Mouse (Mus musculus): ENCODE results near the gene Mxi1. TPM values are rescaled to one million over a fixed set of nuclear protein-coding genes. Genes with fewer than 3 reads are reported as not detected.
A peak's percentile ranks its signal among the peaks of the same experiment; 100 is the strongest.

Mxi1 gene
- total and polyA plus RNA-seq, 3 experiments: 29.0 to 60.9 TPM; not detected in 1

- H3K9me3 ChIP-seq (replicated peaks; ENCODE audit: insufficient read depth, low read length): no peaks in the 10 kb centered on the region
- peak; percentile 97 for DNase-seq (ENCODE audit: low read depth, low spot score)
- no peaks in the 10 kb centered on the region for H3K27me3 ChIP-seq (ENCODE audit: control insufficient read depth in 1 of 2, insufficient read depth in 2 of 2, low read length in 2 of 2)
- H3K27ac ChIP-seq (ENCODE audit: control insufficient read depth, low read depth, low read length): no peak overlapping the region
- TF ChIP-seq ZC3H11A (IDR thresholded peaks at IDR 0.05; ENCODE audit: low read depth, low read length) (peak; percentile 85), HCFC1 (IDR thresholded peaks at IDR 0.05; ENCODE audit: low read depth, low read length) (peak; percentile 27; the same call in 1 of the 2 replicates), BHLHE40 (IDR thresholded peaks at IDR 0.05; ENCODE audit: borderline replicate concordance, low read depth, low read length) (no peak), CTCF (IDR thresholded peaks at IDR 0.05 in 2 of 3, conservative IDR thresholded peaks at IDR 0.05 in 1 of 3; ENCODE audit: control insufficient read depth in 1 of 3, insufficient read depth in 1 of 3, low read depth in 2 of 3, low read length in 3 of 3, poor library complexity in 1 of 3, severe bottlenecking in 1 of 3) (peak; percentile 90 to 95 (median 91)), MEF2A (IDR thresholded peaks at IDR 0.05; ENCODE audit: extremely low read depth, insufficient replicate concordance, low read depth, low read length, poor library complexity, severe bottlenecking) (no peak), SMC3 (IDR thresholded peaks at IDR 0.05; ENCODE audit: low read depth, low read length) (peak; percentile 97), SIN3A (IDR thresholded peaks at IDR 0.05; ENCODE audit: low read length) (peak; percentile 56; the same call in 1 of the 2 replicates), RAD21 (IDR thresholded peaks at IDR 0.05; ENCODE audit: low read depth, low read length) (peak; percentile 88)
- peaks cover 5 to 33% of the 10 kb centered on the region in 2 experiments for H3K4me1 ChIP-seq (ENCODE audit: control insufficient read depth in 1 of 2, insufficient read depth in 2 of 2, low read length in 2 of 2)
- no peak overlapping the region for H3K4me3 ChIP-seq (ENCODE audit: control insufficient read depth in 1 of 2, insufficient read depth in 1 of 2, low read depth in 2 of 2, low read length in 2 of 2)
- no peaks in the 10 kb centered on the region for H3K79me2 ChIP-seq (ENCODE audit: control insufficient read depth, insufficient read depth, low read length, poor library complexity)
- H3K36me3 ChIP-seq (ENCODE audit: control insufficient read depth in 1 of 2, insufficient read depth in 2 of 2, low read length in 2 of 2): peaks cover 0 to 12% of the 10 kb centered on the region in 2 experiments; a peak in 2 of 4 replicates
- H3K9ac ChIP-seq (ENCODE audit: control insufficient read depth, low read depth, low read length, poor library complexity, severe bottlenecking): no peak overlapping the region
Measured at GRCm38 (mm10) chr19:53419834-53420233, 109.5 kb downstream of the Mxi1 start.

GRCm38 (mm10) chr19:53420924-53421582, 110.7 kb downstream of the Mxi1 start:
- Histone ChIP-seq H3K36me3 (ENCODE audit: control insufficient read depth in 1 of 2, insufficient read depth in 2 of 2, low read length in 2 of 2) (peaks cover 0 to 3% of the 10 kb centered on the region in 2 experiments; a peak in 2 of 4 replicates), H3K79me2 (ENCODE audit: control insufficient read depth, insufficient read depth, low read length, poor library complexity) (no peaks in the 10 kb centered on the region), H3K27me3 (ENCODE audit: control insufficient read depth in 1 of 2, insufficient read depth in 2 of 2, low read length in 2 of 2) (no peaks in the 10 kb centered on the region), H3K9me3 (replicated peaks; ENCODE audit: insufficient read depth, low read length) (no peaks in the 10 kb centered on the region), H3K27ac (ENCODE audit: control insufficient read depth, low read depth, low read length) (peak overlapping the region; percentile 86), H3K4me3 (ENCODE audit: control insufficient read depth in 1 of 2, insufficient read depth in 1 of 2, low read depth in 2 of 2, low read length in 2 of 2) (peak overlapping the region; percentile 58 to 62), H3K4me1 (ENCODE audit: control insufficient read depth in 1 of 2, insufficient read depth in 2 of 2, low read length in 2 of 2) (peaks cover 3 to 22% of the 10 kb centered on the region in 2 experiments), H3K9ac (ENCODE audit: control insufficient read depth, low read depth, low read length, poor library complexity, severe bottlenecking) (peak overlapping the region; percentile 65)
- peak; percentile 98 for DNase-seq (ENCODE audit: low read depth, low spot score)
- no peak for TF ChIP-seq GATA1 (IDR thresholded peaks at IDR 0.05; ENCODE audit: low read depth, low read length)
- TF ChIP-seq USF2 (IDR thresholded peaks at IDR 0.05; ENCODE audit: borderline replicate concordance in 1 of 2, insufficient read depth in 1 of 2, low read depth in 1 of 2, low read length in 2 of 2): no peak
- no peak for TF ChIP-seq MYB (IDR thresholded peaks at IDR 0.05; ENCODE audit: low read depth, low read length)
- no peak for TF ChIP-seq UBTF (IDR thresholded peaks at IDR 0.05; ENCODE audit: borderline replicate concordance, insufficient read depth, low read depth, low read length)
- TF ChIP-seq POLR2A (IDR thresholded peaks at IDR 0.05; ENCODE audit: control insufficient read depth in 1 of 2, insufficient read depth in 1 of 2, low read depth in 1 of 2, low read length in 2 of 2, poor library complexity in 1 of 2): peak; percentile 52 to 73; a peak in 2 of 4 replicates
- TF ChIP-seq TBP (IDR thresholded peaks at IDR 0.05; ENCODE audit: low read depth, low read length): peak; percentile 82
- no peak for TF ChIP-seq ZNF384 (IDR thresholded peaks at IDR 0.05; ENCODE audit: low read depth, low read length)
- TF ChIP-seq ZKSCAN1 (IDR thresholded peaks at IDR 0.05; ENCODE audit: low read depth, low read length): no peak
- no peak for TF ChIP-seq CHD1 (IDR thresholded peaks at IDR 0.05; ENCODE audit: low read depth, low read length)
- no peak; the same call in 1 of the 2 replicates for TF ChIP-seq MAX (IDR thresholded peaks at IDR 0.05; ENCODE audit: low read length)
- TF ChIP-seq NRF1 (IDR thresholded peaks at IDR 0.05; ENCODE audit: insufficient read depth, low read depth, low read length, poor library complexity, severe bottlenecking): no peak
- TF ChIP-seq MEF2A (IDR thresholded peaks at IDR 0.05; ENCODE audit: extremely low read depth, insufficient replicate concordance, low read depth, low read length, poor library complexity, severe bottlenecking): no peak
- TF ChIP-seq SMC3 (IDR thresholded peaks at IDR 0.05; ENCODE audit: low read depth, low read length): peak; percentile 23
- TF ChIP-seq TAL1 (IDR thresholded peaks at IDR 0.05; ENCODE audit: low read length): no peak
- 0 out of 2 replicates have a peak, but pooled peaks have one; percentile 7 for TF ChIP-seq ELF1 (IDR thresholded peaks at IDR 0.05; ENCODE audit: low read depth, low read length)
- no peak for TF ChIP-seq ZC3H11A (IDR thresholded peaks at IDR 0.05; ENCODE audit: low read depth, low read length)
- no peak for TF ChIP-seq KAT2A (conservative IDR thresholded peaks at IDR 0.05; ENCODE audit: low read depth, low read length)
- TF ChIP-seq ZMIZ1 (IDR thresholded peaks at IDR 0.05; ENCODE audit: low read depth, low read length): no peak
- peak; percentile 41; the same call in 1 of the 2 replicates for TF ChIP-seq MXI1 (IDR thresholded peaks at IDR 0.05; ENCODE audit: low read depth, low read length)
- no peak for TF ChIP-seq MYC (IDR thresholded peaks at IDR 0.05; ENCODE audit: low read depth, low read length)
- TF ChIP-seq USF1 (IDR thresholded peaks at IDR 0.05; ENCODE audit: low read depth, low read length): no peak
- TF ChIP-seq BHLHE40 (IDR thresholded peaks at IDR 0.05; ENCODE audit: borderline replicate concordance, low read depth, low read length): no peak
- no peak for TF ChIP-seq CTCF (IDR thresholded peaks at IDR 0.05 in 2 of 3, conservative IDR thresholded peaks at IDR 0.05 in 1 of 3; ENCODE audit: control insufficient read depth in 1 of 3, insufficient read depth in 1 of 3, low read depth in 2 of 3, low read length in 3 of 3, poor library complexity in 1 of 3, severe bottlenecking in 1 of 3)
- no peak for TF ChIP-seq RAD21 (IDR thresholded peaks at IDR 0.05; ENCODE audit: low read depth, low read length)
- no peak for TF ChIP-seq TCF12 (IDR thresholded peaks at IDR 0.05; ENCODE audit: low read depth, low read length)
